Mouse (Mus musculus) adrenal gland, adult 8-10 months (tissue): Measurements from ENCODE around the gene Dzip1. TPM values are rescaled to one million over a fixed set of nuclear protein-coding genes. Genes with fewer than 3 reads are reported as not detected.

Experiments used
- DNase-seq: peaks from one replicate; pipeline ENCODE4 v3.0.0; 2022
- total RNA-seq, 4 experiments: library from RNA; stranded (reverse); gene quantifications; 2 replicates each; pipeline ENCODE4 v1.2.4; 2022

The Dzip1 gene
- total RNA-seq, 4 experiments from 2014 or later: 12.4 to 30.5 (median 21.7) TPM

DNA sequence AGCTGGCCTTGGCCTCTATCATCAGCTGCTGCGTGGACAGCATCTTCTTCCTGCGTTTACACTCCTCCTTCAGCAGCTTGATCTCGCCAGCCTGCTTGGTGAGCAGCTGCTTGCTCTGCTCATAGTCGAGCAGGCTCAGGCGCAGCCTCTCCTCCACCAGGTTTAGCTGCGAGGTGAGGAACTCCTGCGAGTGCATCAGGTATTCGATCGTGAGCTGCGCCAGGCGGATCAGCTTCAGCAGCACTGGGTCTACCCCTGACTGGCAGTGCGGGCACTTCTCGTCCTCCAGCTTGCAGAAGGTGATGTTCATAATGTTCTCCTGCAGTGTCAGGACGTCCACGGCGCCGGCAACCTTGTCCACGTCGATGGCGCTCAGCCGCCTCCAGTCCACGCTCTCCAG, 3.0 kb downstream of the Dzip1 start:
- DNase-seq: no peak

DNA sequence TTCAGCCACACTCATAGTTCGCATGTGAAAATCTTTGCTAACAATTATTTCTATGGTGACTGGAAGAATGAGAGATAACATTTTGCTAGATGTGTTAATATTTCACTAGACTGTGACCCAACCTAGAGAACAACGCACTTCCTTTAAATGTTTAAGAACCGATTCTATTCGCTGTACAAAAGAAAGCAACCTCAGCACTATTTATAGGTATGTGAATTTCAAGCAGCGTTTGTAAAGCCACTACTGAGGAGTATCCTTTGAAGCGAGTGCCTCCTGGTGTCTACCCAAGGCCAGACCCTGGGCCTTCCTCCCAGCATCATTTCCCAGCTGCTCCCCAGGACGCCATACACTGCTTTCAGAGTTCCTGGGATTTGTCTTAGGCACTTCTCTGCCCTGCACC, 4.6 kb downstream of the Dzip1 start:
- no peak for DNase-seq

DNA sequence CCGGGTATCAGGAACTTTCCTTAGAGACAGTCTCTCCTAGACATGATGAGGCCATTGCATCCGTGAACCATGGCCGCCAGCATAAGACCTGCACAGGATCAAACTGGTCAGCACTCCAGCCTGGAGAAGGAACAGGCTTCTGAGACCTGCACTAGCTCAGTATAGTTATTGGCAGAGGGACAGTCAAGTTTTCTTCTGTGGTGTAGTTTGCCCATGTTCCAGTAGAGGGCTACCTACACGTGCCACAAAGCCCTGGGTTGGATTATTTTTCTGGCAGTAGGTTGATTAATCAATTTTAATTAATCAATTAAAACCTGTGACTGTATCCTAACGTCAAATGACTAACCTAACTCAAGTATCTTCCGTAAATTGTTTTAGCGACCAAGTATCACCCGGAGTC, 6.2 kb downstream of the Dzip1 start:
- no peak for DNase-seq

DNA sequence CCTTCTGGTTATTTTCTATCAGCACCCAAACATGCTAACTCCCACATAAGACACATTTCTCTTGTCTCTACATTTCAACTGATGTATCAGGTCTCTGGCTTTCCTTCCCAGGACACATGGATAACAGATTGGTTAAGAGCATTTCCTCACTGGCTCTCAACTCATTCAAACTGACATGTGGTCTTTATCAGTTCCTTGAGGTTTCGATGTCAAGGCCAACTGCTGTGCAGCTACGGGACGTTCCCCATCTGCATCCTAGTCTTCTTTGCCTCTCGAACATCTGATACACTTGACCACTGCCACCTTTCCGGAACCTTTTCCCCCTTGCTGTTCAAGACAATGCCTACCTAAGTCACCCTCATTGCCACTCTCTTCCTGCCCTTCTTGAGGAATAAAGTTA, 11.6 kb downstream of the Dzip1 start:
- no peak for DNase-seq

DNA sequence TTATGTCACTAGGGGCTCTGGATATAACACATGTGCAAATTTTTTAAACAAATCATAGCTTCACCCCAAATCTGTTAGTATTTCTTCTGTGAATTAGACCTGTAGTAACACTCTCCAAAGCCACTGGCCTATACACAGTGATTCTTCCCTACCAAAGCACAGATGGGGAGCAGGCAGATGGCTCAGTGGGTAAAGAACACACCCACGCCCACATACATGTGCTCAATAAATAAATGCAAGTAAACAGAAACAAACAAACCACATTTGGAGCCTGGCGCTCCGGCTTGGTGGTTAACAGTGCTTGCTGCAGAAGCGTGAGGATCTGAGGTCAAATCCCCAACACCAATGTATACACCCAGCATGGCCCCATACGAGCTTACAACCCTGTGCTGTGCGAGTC, 13.7 kb downstream of the Dzip1 start:
- DNase-seq: no peak

DNA sequence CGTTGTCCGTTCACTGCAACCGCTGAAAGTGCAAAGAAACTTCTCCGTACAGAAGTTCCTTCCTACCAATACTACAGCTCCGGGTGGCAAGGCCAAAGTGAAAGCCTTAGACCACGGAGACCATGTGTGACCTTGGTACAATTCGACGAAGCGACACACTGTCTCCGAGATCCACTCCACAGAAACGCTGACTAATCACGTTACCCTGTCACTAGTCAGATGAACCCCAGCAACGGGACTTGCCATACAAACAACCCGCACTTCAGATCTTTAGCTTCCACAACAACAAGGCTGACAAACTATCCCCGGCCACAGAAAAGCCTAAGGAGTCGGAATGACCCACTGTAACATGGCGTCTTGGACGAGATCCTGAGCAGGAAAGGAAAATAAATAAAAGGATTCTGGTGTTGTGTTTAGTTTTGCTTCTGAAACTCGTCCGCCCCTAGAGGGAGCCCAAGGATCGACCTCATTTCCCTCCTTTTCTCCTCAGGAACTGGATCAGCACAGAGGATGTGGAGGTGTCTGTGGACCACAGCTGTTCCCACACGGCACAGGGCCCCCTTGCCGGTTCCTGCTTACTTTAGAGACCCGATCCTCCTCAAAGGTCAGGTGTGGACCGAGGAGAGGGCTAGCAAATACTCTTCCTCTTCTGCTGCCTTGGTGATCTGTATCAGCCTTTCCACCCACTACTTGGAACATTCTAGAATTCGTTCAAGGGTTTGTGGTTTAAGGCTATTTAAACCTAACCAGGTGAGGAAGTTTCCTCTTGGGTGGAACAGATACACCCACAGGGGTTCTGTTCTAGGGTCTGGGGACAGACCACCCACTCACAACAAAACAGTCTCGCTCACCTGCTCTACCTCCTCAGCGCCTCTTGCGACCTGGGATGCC, 14.7 kb downstream of the Dzip1 start:
- peak; percentile 58 for DNase-seq

DNA sequence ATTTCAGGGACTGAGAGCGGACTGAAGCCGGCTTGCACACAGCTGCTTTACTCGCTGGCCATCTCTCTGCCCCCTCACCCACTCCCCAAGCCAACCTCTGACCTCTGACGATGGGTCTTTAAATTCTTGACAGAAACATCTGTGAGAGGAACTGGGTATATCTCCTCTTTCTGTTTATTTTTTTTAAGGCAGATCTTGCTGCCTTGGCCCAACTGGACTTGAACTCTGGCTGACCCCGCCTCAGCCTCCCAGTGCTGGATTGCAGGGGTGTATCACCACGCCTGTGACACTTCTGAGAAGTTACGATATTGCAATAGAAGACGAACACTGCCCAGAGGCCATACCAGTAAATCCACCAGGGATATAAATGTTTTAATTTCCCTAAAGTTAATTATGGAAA, 15.4 kb downstream of the Dzip1 start:
- no peak for DNase-seq

DNA sequence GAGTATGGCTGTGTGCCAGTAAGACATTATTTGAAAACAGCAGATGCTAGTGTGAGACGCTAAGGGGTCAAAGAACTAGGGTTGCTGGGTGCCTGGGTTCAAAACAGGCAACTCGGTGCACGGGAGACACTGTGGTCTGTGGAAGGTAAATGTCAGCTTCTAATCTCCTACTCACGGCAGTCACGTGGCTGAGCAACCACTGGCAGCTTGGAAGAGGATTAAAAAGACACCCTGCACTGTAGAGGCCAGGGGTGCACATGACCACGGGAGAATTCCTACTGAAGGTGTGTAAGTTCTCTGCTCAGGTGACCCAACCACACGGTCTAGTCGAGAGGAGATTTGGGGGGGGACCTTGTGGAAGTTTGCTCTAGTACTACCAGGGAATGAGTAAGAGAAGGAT, 17.7 kb downstream of the Dzip1 start:
- DNase-seq: no peak

DNA sequence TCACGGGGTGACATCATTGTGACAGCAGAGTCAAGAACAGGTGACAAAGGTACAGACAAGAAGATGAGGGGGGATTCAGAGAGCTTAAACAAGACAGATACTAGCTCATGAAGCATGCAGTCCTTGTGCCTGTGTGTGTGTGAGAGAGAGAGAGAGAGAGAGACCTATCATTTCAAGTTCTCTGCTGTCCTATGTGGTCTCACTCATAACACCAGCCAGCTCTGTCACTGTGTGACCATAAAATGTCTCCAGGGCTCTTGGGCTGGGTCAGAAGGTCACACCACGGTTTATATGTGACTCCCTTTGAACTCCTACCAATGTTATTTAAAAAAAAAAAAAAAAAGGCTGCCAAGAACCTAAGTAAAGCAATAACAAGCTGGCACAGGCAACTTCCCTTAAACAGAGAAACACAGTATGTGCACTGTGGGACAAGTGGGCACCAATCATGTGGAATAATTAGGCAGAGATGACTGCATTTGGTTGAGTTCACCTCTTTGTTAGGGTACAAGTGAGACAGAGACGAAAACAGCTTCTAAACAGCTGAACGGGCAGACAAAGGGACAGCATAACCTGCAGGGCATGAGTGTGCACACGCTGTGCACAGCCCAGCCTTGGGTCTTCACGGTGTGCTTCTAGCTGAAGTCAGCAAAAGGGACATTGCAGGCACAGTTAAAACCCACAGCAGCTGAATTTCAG, 21.2 kb downstream of the Dzip1 start:
- DNase-seq: no peak

DNA sequence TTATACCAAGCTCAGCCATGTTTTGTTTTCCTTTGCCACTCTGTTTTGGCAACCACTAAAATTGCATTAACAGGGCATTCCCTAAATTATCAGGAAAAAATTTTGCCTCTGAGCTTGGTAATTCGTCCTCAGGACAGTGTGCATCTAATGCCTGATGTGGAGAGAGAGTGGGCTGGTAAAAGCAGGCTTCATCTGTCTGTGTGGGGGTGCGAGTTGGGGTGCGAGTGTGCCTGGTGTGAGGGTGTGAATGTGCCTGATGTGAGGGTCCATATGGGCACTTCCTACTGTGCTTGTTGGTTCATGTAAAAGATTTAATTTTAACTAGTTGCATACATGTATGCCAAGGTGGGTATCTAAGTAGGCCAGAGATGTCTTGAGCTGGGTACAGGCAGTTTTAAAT, 21.9 kb downstream of the Dzip1 start:
- no peak for DNase-seq

DNA sequence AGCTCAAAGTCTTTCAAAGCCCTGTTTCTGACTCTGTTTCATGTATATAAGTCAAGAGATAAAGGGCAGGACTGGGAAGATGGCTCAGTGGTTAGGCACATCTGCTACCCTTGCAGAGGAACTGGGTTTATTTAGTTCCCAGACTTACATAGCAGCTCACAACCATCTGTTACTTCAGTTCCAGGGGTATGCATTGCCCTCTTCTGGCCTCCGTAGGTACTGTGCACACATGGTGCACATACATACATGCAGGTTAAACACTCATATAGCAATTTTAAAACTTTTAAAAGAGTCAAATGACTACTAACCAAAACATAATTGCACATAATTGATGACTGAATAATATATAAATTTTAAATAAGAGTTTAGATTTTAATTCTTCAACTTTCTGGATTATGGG, 24.3 kb downstream of the Dzip1 start:
- no peak for DNase-seq

DNA sequence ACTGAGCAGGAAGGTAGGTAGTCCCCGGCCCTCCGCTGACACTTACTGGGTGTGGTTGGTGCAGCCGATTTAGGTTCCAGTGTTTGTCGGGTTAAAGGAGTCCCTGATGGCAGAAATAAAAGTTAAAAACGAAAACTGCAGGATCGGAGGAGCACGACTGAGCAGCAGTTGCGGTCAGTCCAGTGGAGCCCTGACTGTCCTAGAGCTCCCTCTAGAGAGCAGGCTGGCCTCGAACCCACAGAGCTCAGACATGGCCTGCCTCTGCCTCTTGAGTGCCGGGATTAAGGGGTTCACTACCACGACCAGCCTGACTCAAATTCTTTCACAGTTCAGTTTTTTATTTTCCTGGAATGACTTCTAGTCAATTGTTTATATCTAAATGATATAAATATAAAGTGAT, 25.3 kb downstream of the Dzip1 start:
- DNase-seq: no peak

DNA sequence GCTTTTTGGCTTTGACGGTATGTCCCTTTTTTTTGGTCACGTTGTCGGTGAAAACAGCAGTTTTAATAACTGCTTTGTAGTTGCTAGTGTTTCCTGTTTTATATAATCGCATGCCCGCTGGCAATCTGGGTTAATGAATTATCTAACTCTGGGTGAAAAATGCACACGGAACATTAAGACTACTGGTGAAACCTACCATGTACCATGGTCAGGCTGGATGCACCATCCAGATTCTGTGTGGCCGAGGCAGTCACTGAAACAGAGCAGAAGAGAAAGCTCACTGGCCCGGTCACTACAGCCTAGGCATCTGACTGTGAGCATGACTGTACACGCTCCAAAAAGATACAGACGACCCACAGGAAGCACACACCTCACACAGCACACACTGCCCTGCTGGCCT, 29.6 kb downstream of the Dzip1 start:
- no peak for DNase-seq

DNA sequence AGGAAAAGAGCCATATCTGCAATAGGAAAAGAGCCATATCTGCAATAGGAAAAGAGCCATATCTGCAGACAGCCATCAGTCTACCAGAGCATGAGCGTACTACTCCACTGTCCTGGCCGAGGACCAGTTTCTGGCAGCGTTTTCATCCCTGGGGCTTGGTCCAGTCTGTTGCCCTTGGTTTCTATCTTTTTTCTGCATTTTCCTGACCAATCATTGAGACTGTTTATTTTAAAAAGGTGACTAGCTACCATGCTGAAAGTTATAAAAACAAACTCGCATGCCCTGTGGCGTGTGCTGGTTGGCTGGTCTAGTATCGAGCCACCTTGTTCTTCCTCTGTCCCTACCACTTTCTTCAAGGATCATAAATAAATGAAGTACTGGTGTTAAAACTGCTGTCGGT, 30.0 kb downstream of the Dzip1 start:
- no peak for DNase-seq

DNA sequence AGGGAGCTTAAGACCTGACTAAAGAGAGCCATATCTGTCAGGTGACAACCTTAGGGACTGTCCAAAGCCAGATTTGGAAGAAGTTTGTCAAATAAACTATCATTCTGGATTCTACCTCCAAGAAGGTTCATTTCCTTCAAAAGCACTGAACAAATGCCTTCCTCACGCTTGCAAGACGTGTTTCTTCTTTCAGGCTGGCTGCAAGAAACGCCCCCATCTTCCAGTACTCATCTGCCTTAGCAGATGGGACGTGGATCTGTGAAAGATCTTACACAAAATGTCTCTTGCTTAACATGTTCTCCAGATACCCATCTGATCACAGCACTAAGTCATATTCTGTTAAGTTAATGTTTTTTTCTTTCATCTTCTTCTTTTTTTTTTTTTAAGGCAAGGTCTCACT, 35.2 kb downstream of the Dzip1 start:
- DNase-seq: no peak

DNA sequence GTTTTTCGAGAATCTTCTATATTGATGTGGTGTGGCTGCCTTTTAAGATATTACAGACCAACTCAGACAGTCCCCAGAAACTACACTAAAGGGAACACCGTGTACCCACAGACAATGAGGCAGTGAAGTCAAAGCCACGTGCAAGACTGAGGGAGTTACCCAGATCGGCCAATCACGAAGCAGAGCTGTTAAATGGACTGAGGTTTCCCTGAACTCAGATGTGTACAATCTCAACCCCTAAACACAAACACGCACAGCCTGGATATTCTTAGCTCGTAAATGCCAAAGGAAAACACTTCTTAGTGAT, 41.1 kb downstream of the Dzip1 start:
- no peak for DNase-seq

DNA sequence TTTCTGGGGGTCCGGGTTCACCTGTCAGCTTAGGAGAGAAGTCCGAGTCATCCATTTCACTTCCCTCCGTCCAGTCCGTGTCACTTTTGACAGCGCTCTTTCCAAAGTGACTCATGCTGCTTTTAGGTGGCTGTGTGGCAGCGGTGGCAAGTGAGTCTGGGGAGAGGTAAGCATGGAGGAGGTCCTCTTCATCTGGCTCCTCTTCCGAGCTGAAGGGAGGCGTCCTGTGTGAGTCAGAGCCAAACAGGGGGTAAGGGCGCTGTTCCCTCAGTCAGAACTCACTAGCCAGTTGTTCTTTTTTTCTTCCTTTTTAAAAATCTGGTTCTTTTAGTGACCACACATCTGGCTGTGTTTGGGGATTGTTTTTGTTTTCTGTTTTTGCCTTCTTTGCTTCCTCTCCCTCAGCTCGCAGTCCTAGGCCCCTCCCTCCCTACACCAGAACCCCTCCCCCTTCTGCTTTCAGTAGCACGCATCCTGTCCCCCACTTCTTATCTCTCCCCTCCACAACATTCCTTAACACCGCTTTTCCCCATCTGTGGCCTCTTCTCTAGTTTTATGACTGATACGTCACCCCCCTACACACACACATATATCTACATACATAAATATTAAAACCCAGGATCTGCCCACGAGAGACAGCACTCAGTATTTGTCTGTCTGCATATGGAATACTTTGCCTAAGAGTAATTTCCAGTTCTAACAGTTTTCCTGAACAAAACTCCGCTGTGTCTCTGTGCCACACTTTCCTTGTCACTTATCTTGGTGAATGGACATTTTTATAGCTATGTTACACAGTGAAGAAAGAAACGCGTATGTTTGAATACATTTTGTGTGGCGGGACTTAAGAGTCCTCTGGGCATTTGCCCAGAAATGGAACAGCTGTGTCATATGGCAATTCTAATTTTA, 41.7 kb downstream of the Dzip1 start:
- DNase-seq: no peak

DNA sequence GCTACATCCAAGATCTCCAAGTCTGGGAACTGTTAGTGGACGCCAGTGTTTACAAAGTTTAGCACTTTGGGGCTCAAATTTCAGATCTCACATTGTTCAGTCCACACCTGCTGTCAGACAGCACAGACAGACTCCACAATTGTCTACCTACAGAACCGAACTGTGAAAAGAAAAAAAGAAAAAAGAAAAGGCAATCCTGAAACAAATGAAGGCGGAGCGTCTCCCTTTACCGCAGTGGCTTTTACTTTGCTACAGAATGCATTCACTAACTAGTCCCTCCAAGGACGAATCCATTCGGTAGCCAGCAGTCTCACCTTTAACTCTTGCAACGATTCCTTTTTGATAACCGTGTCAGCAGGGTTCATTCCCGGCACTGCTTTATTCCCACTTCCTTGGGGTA, 44.6 kb downstream of the Dzip1 start:
- DNase-seq: no peak

DNA sequence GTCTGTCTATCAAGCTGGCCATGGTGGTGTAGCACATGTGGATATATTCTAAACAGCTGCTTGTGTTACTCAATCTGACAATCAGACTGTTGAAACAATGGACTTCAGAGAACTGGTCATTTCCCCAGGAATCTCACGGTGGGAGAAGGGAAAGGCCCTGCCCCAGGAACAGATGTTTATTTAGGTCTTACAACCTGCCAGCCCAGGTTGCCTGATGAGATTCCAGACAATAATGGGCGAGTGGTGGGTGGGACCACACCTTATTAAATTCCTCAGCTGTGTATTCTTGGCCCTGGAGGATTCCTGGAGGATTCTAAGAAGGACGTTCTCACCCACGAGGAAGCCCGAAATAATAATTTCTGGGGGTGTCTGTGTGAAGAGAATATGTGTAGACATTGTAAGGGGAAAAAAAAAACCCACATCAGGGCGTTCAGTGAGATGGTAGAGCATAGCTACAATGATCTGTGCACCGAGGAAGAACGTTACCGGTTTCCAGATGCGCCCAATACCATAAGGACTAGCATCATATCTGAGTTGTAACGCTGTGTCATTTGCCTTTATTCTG, 46.8 kb downstream of the Dzip1 start:
- no peak for DNase-seq

DNA sequence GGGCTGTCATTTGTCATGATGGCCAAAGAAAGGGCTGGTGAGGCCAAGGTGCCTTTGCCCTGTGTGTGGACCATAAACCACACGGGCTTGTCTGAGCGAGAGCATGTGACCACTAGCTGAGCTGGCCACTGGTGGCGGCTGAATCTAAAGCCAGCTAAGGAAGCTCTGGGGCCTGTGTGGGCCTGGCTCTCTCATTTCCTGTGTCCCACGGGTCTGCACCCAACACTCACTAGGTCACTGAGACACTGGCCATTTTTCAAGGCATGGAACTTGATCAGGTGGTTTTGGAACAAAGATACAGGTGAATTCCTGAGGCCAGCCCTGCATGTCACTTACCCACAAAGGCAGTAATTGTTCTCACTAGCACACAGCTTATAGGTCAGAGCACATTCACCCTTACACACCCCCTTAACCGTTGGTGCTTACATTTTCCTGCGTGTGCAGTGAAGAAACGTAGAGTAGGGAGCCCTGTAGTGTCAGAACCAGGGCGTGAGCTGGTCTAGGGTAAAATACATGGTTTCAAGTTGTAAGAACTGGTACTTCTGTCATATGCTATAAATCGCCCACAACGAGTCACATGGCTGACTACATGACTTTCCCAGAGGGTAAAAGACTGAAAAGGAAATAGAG, 50.4 kb downstream of the Dzip1 start:
- DNase-seq: no peak

DNA sequence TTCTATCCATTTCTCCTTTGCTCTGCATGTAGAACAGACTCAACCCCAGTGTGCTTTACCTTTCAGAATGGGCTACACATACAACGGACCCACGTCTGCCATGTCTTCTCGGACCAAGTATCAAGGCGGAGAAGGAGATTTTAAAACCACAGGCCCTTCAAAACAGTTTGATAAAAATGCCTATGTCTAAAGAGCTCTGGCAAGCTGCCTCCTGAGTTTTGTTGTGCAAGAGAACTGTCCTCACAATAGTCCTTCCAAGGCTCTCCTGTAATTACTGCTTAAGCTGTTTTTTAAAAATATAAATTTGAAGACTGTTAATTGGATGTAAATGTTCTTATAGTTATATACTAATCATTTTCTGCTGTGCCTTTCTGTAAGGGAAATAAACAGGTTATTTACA, 51.1 kb downstream of the Dzip1 start:
- DNase-seq: peak; percentile 25

DNA sequence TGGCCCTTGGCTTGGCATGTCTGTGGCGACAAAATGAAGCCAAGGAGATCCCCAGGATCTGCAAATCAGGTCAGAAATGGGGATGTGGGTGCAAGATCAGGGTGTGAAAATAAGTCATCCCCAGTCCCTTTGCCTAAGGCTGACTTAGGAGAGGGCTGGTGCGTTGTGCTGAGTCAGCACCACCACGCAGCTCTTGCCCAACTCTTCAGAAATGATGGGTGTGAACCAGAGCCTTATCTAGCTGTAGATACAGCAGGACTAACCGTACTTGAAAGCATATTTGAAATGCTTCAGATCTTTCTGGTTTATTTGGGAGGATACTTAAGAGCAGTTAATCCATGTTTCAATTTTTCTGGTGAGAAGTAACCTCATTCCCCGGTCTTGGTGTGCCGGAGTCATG, 55.5 kb downstream of the Dzip1 start:
- DNase-seq: no peak
